Mouse (Mus musculus) liver, embryonic 14.5 days (tissue): ENCODE data around the gene Vmn1r7. TPM values are rescaled to one million over a fixed set of nuclear protein-coding genes. Genes with fewer than 3 reads are reported as not detected.
"Not testable (repeated sequence)": the region's sequence is repeated elsewhere in the genome, so short reads cannot be mapped to it uniquely, and the experiment has no call there.

Experiments
- ATAC-seq: fragments of 200-750 bp; cut with Nextera tagmentation; 2 replicates; pipeline ENCODE4 v1.8.0; 2017; ENCODE audit warnings: moderate number of reproducible peaks, mild to moderate bottlenecking, moderate library complexity; ENCODE audit not compliant: insufficient read depth
- DNase-seq, 3 experiments: peaks; one replicate each; pipeline ENCODE4 v3.0.0-alpha.2; 2012 to 2013; ENCODE audit warnings: low read depth in 3 of 3, low spot score in 3 of 3
- H3K27ac ChIP-seq: fragments of 300-500 bp; sonication (generic); 2 replicates; pipeline ENCODE4 v1.5.1; 2014; ENCODE audit warnings: moderate library complexity, mild to moderate bottlenecking, control low read depth, inconsistent platforms
- H3K27me3 ChIP-seq: fragments of 300-500 bp; sonication (generic); 2 replicates; pipeline ENCODE4 v1.6.1; 2014; ENCODE audit warnings: mild to moderate bottlenecking, low read length, moderate library complexity; ENCODE audit not compliant: control insufficient read depth, insufficient read depth
- H3K36me3 ChIP-seq: fragments of 300-500 bp; sonication (generic); replicated peaks from 2 replicates; pipeline ENCODE4 v1.6.1; 2014; ENCODE audit warnings: low read depth; ENCODE audit not compliant: control insufficient read depth, insufficient read depth
- H3K4me1 ChIP-seq, 2 experiments: fragments of 200-500 bp in 1 of 2; fragments of 300-500 bp in 1 of 2; sonication (generic) in 1 of 2; replicated peaks; 2 replicates each; pipeline ENCODE4 v1.6.1; 2012 to 2014; ENCODE audit warnings: antibody characterized with exemption in 1 of 2, inconsistent platforms in 1 of 2, low read length in 1 of 2; ENCODE audit not compliant: control insufficient read depth in 2 of 2, insufficient read depth in 2 of 2
- H3K4me2 ChIP-seq: fragments of 300-500 bp; sonication (generic); 2 replicates; pipeline ENCODE4 v1.6.1; 2014; ENCODE audit warnings: low read depth, mild to moderate bottlenecking, control low read depth, moderate library complexity
- H3K4me3 ChIP-seq, 2 experiments: fragments of 200-500 bp in 1 of 2; fragments of 300-500 bp in 1 of 2; sonication (generic) in 1 of 2; 2 replicates each; pipeline ENCODE4 v1.5.1; 2012 to 2014; ENCODE audit warnings: low read depth in 2 of 2, low read length in 2 of 2, mild to moderate bottlenecking in 2 of 2, control low read depth in 1 of 2, inconsistent platforms in 1 of 2, moderate library complexity in 1 of 2; ENCODE audit not compliant: insufficient read depth in 1 of 2
- H3K9ac ChIP-seq: fragments of 300-500 bp; sonication (generic); replicated peaks from 2 replicates; pipeline ENCODE4 v1.6.1; 2014; ENCODE audit warnings: mild to moderate bottlenecking, control low read depth, moderate library complexity
- H3K9me3 ChIP-seq: fragments of 300-500 bp; sonication (generic); 2 replicates; pipeline ENCODE4 v1.6.1; 2016; ENCODE audit warnings: low read length, mixed read lengths; ENCODE audit not compliant: control insufficient read depth
- CTCF ChIP-seq: IDR thresholded peaks from 2 replicates; pipeline ENCODE4 v1.5.1; 2016; ENCODE audit warnings: antibody characterized with exemption, low read depth, control low read depth
- EP300 ChIP-seq: IDR thresholded peaks from 2 replicates; pipeline ENCODE4 v1.6.1; 2016; ENCODE audit warnings: antibody characterized with exemption, low read depth
- WGBS: fragments of 180-500 bp; shearing (Covaris S2); extraction: QIAGEN DNeasy Blood & Tissue Kit; methylation state at CpG from one replicate; pipeline ENCODE4 v1.1.7; 2014; ENCODE audit not compliant: insufficient replicate concordance; 5-methylcytosine and 5-hydroxymethylcytosine counted together
- polyA plus RNA-seq, 2 experiments: library from polyadenylated mRNA; depleted of rRNA in 1 of 2; stranded (reverse) in 1 of 2; unstranded in 1 of 2; fragments of >200 nt; fragmentation: Nextera tagmentation in 1 of 2; extraction: Ambion mirVana in 1 of 2; gene quantifications; 2 replicates each; pipeline versions ENCODE4 v1.2.1 to v1.2.3; 2012 to 2014

The Vmn1r7 gene
- polyA plus RNA-seq (2012; rRNA removed) (not detected in 2 replicates), polyA plus RNA-seq (2014; fragmentation: Nextera tagmentation; extraction: Ambion mirVana) (not detected in 2 replicates)

DNA sequence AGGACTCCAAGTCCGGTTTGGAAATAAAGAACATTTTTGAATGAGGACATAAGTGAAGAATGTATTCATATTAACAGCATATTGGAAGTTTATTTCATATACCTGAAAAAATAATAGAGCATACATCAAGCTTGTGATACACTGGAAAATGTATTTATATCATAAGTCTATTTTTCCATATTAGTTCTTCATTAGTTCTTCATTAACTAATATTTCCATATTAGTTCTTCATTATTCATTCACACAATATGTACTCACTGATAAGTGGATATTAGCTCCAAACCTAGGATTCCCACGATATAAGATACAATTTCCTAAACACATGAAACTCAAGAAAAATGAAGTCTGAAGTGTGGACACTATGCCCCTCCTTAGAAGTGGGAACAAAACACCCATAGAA, at the start of gene Vmn1r7:
Vmn1r7 (minus strand) TSS at position 101 of the 400 bp plus-strand sequence.
- H3K27me3 ChIP-seq, H3K36me3 ChIP-seq, H3K9ac ChIP-seq, H3K4me3 ChIP-seq, ATAC-seq, H3K4me1 ChIP-seq, DNase-seq, H3K9me3 ChIP-seq, H3K4me2 ChIP-seq, H3K27ac ChIP-seq: not testable (repeated sequence)
- WGBS, result 59% methylated on average over 2 of the region's 2 CpGs

DNA sequence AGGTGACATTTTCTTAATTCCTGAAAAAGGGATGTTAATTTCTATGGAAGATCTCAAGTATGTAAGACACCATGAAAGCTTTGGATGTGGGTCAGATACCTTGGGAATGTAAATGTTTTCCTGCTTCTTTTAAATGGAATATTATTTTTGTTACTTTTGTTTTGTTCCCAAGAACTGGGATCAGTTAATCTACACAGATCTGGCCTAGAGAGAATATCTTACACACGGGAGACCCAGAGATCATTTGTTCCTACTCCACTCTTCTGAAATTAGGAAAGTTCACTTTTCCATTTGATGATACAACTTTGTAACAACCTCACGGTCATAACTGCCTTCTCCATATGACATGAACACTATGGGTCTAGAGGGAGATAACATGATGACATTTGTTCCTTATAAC, 41.4 kb upstream of the Vmn1r7 start, which contains the start of gene Vmn1r9:
Vmn1r9 (plus strand) TSS at position 301 of the 400 bp plus-strand sequence.
- no peak for ATAC-seq
- TF ChIP-seq EP300 (no peak), CTCF (no peak)
- no peak within 1 kb of the TSS for H3K4me3 ChIP-seq
- no peaks in the 10 kb centered on the region for H3K9me3 ChIP-seq
- H3K27me3 ChIP-seq, result no peaks in the 10 kb centered on the region
- no peaks in the 10 kb centered on the region for H3K36me3 ChIP-seq
- H3K27ac ChIP-seq, result no peak within 1 kb of the TSS
- 54% methylated on average over 2 of the region's 2 CpGs for WGBS
- H3K9ac ChIP-seq, result no peak within 1 kb of the TSS
- H3K4me2 ChIP-seq, result no peak within 1 kb of the TSS
- H3K4me1 ChIP-seq, result no peaks in the 10 kb centered on the region
- DNase-seq, result no peak

DNA sequence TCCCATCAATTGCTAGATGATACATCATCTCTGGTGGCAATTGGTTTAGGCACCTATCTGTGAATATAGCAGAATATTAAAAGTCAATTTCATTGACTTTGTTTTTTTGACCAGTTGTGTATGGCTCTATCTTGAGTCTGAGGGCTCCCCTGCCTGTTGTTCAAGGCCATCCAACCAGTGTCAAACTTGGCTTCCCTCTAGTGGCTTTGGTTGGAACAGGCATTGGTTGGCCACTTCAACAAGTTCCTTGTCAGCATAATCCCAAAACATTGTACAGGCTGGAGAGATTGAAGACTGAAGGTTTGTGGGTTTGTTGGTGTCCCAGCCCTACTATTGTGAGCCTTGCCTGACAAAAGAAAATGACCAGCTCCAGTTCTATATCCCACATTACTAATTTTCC, 38.6 kb upstream of the Vmn1r7 start:
- no peak overlapping the region for H3K4me3 ChIP-seq
- no peaks in the 10 kb centered on the region for H3K9me3 ChIP-seq
- TF ChIP-seq CTCF (peak; percentile 31; the same call in 1 of the 2 replicates), EP300 (no peak)
- no peak overlapping the region for H3K9ac ChIP-seq
- no peaks in the 10 kb centered on the region for H3K36me3 ChIP-seq
- H3K27ac ChIP-seq, result no peak overlapping the region
- H3K4me2 ChIP-seq, result no peak overlapping the region
- DNase-seq, result no peak
- H3K27me3 ChIP-seq, result no peaks in the 10 kb centered on the region
- no peak for ATAC-seq
- no peaks in the 10 kb centered on the region for H3K4me1 ChIP-seq

DNA sequence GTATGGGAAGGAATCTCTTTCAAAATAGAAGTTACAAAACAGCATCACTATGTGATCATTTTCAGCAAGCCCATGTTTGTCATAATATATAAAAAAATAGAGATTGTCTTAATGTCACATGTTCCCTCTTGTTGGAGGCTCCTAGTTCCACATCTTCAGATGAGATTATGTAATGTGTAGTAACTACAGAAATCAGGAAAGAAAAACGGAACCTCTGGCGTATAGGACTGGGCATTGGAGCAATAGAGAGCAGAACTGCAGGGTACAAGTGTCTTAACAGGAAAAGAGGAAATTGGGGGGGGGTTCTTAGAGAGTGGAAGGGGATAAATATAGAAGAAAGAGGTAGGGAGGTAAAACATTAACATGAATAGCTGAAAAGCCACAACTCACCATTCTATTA, 9.6 kb upstream of the Vmn1r7 start:
- Histone ChIP-seq H3K27me3 (no peaks in the 10 kb centered on the region), H3K4me3 (no peak overlapping the region), H3K27ac (no peak overlapping the region), H3K4me2 (no peak overlapping the region), H3K4me1 (no peaks in the 10 kb centered on the region), H3K9me3 (no peaks in the 10 kb centered on the region), H3K9ac (no peak overlapping the region), H3K36me3 (no peaks in the 10 kb centered on the region)
- no peak for ATAC-seq
- no peak for DNase-seq
- 38% methylated on average over 2 of the region's 2 CpGs for WGBS
- TF ChIP-seq EP300 (no peak), CTCF (no peak)

DNA sequence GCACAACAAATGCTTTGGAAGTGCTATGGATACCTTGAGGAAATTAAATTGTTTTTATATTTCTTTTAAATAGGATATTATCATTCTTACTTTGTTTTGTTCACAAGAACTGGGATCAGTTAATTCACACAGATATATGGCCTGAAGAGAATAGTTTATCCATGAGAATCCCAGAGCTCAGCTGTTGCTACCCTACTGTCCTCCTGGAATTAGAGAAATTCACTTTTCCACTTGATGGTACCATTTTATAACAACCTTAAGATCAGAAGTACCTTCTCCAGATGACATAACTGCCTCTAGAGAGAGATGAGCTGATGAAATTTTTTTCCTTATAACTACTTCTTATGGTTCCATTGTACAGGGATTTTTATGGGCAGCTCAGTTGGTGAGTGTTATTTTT, 6.9 kb upstream of the Vmn1r7 start, which contains the start of gene Vmn1r8:
Vmn1r8 (plus strand) TSS at position 301 of the 400 bp plus-strand sequence.
- no peak for DNase-seq
- no peaks in the 10 kb centered on the region for H3K9me3 ChIP-seq
- TF ChIP-seq CTCF, result no peak
- no peak for TF ChIP-seq EP300
- no peak within 1 kb of the TSS for H3K4me2 ChIP-seq
- ATAC-seq, result no peak
- no peaks in the 10 kb centered on the region for H3K27me3 ChIP-seq
- H3K27ac ChIP-seq, result no peak within 1 kb of the TSS
- no peak within 1 kb of the TSS for H3K4me3 ChIP-seq
- no peak within 1 kb of the TSS for H3K9ac ChIP-seq
- no peaks in the 10 kb centered on the region for H3K4me1 ChIP-seq
- H3K36me3 ChIP-seq, result no peaks in the 10 kb centered on the region
